Mouse (Mus musculus): ENCODE data around the gene Fkbpl. TPM values are rescaled to one million over a fixed set of nuclear protein-coding genes. Genes with fewer than 3 reads are reported as not detected.

Fkbpl gene
- 9.9 and 14.9 TPM in 2 replicates for total RNA-seq (2023)

GRCm38 (mm10) chr17:34644608-34645007, at the start of gene Fkbpl:
Gene Fkbpl (plus strand): TSS chr17:34644764.

GRCm38 (mm10) chr17:34597566-34598095, 46.9 kb upstream of the Fkbpl start, which contains the start of gene Ager:
Gene Ager (plus strand): TSS chr17:34597862.

GRCm38 (mm10) chr17:34603375-34604060, 41.0 kb upstream of the Fkbpl start, which contains the start of gene Rnf5:
Gene Rnf5 (minus strand): TSS chr17:34603690.

DNA sequence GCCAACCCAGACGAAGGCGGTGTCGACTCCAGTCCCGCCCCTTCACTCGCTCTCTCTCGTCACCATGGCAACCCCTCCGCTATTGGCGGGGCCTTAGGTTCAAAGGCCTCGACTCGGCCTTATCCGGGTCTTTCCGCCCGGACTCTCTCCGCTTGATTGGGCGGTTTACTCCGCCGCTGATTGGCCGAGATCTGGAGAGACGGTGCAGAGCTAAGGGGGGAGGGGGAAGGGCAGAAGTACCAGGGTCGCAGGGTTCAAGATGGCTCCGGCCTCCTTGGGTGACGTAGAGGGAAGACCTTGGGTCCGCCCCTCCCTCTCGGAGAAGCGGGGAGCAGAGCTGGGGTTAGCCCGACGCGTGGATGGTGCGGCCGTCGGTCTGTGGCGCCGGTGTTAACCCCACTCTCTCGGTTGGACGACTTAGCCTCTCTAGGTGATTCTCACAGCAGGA, 40.5 kb upstream of the Fkbpl start, which contains the start of gene Agpat1:
Gene Agpat1, plus strand, starts transcription at position 202 of the 448 bp plus-strand sequence.

DNA sequence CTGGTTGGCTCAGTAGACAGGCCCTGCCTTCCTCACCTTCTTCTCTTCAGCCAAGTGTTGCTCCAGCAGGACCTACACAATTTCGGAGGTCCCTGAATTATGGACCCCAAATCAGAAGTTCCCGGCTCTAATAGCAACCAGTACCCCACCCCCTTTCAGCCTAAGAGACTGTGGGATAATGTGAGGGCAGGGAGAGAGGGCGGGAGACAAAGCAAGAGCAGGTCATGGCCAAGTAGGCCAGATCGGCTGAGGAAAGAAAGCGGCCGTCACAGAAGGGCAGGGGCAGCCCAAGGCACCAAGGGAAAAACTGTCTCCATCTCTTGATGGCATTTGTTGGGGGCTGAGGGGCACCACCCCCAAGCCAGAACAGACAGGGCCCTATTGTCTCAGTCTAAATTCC, 28.7 kb upstream of the Fkbpl start, which contains the start of gene Egfl8:
Gene Egfl8, minus strand, starts transcription at position 101 of the 400 bp plus-strand sequence.

DNA sequence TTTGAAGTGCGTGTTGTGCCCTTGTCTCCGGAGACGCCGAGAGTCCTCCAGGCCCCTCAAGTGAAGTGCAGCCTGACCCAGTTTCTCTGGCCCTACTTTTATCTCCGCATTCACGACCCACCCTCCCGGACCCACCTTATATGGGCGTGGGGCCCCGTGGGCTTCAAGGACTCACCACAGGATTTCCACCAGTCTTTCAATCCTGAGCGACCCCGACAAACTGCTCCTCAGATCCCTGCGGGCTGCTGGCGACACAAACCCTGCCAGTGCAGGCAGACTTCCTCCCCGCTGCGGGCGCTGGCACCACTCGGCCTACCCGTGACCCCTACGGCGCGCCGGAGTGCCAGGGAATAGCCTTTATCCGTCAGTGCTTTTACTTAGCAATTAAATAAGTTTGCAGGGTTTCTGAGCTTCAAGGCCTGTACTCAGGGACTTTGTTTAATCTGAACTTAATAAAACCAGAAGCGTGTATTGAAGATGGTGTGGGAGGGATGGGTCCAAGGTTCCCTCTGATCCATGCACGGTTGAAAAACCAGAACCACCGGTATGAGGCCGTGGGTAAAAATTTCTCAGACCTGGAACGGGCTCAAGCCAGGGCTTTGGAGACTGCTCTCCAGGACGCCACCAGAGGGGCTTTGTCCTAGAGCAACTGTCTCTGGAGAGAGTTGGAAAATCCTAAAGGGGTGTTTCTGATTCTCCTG, 16.5 kb upstream of the Fkbpl start, which contains the start of gene Ppt2:
Gene Ppt2, minus strand, starts transcription at position 568 of the 701 bp plus-strand sequence.

GRCm38 (mm10) chr17:34629221-34629751, 15.3 kb upstream of the Fkbpl start, which contains the start of gene Prrt1:
Gene Prrt1 (plus strand): TSS chr17:34629533.

GRCm38 (mm10) chr17:34646906-34647787, 2.6 kb downstream of the Fkbpl start, which contains the start of gene Atf6b:
Gene Atf6b (plus strand): TSS chr17:34647146.

DNA sequence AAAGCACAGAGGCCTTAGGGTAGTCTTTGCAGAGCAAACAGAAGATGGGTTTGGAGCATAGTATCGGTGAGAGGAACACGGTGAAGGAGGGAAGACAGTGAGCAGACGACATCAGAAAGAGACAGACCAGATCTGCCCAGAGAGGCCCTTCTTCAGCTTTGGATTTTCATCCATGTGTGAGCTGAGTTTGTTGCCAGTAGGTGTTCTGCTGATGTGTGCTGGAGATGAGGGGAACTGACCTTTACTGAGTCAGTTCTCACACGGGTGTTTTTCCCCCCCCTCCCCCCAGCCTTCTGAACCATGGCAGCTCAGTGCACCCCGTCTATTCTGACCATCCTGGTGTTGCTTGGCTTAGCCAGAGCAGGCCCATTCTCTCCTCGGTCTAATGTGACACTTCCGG, 25.7 kb downstream of the Fkbpl start, which contains the start of gene Tnxb:
Gene Tnxb, plus strand, starts transcription at position 301 of the 400 bp plus-strand sequence.

Other genes with a start within 250 kb of the Fkbpl start
- not detected in 2 replicates for gene BC051142, start 245.9 kb upstream of the Fkbpl start, total RNA-seq (2023)
- gene Btnl4, start 167.4 kb upstream of the Fkbpl start, total RNA-seq (2023), result not detected in 2 replicates
- gene Btnl6, start 127.4 kb upstream of the Fkbpl start, total RNA-seq (2023), result not detected in 2 replicates
- 0.57 and 1.5 TPM in 2 replicates for gene Notch4, start 80.5 kb upstream of the Fkbpl start, total RNA-seq (2023)
- gene Gpsm3, start 55.0 kb upstream of the Fkbpl start, total RNA-seq (2023), result 440 and 473 TPM in 2 replicates
- 89.1 and 104 TPM in 2 replicates for gene Pbx2, start 53.5 kb upstream of the Fkbpl start, total RNA-seq (2023)
- 5.3 and 8.3 TPM in 2 replicates for gene Ager, start 46.9 kb upstream of the Fkbpl start, total RNA-seq (2023)
- 33.1 and 34.1 TPM in 2 replicates for gene Rnf5, start 41.1 kb upstream of the Fkbpl start, total RNA-seq (2023)
- gene Agpat1, start 40.5 kb upstream of the Fkbpl start, total RNA-seq (2023), result 46.3 and 48.5 TPM in 2 replicates
- gene Egfl8, start 28.8 kb upstream of the Fkbpl start, total RNA-seq (2023), result 1.7 and 4.2 TPM in 2 replicates
- 33.1 and 38.3 TPM in 2 replicates for gene Ppt2, start 16.3 kb upstream of the Fkbpl start, total RNA-seq (2023)
- not detected in 2 replicates for gene Prrt1, start 15.2 kb upstream of the Fkbpl start, total RNA-seq (2023)
- 54.8 and 61.2 TPM in 2 replicates for gene Atf6b, start 2.4 kb downstream of the Fkbpl start, total RNA-seq (2023)
- 0.06 and 0.09 TPM in 2 replicates for gene Tnxb, start 25.8 kb downstream of the Fkbpl start, total RNA-seq (2023)
- gene C4b, start 99.1 kb downstream of the Fkbpl start, total RNA-seq (2023), result 0.11 and 0.13 TPM in 2 replicates
- not detected in 2 replicates for gene Cyp21a1, start 159.8 kb downstream of the Fkbpl start, total RNA-seq (2023)
- 42.3 and 63.0 TPM in 2 replicates for gene Stk19, start 192.2 kb downstream of the Fkbpl start, total RNA-seq (2023)
- gene Dxo, start 192.3 kb downstream of the Fkbpl start, total RNA-seq (2023), result 34.5 and 46.7 TPM in 2 replicates
- 95.9 and 147 TPM in 2 replicates for gene Skiv2l, start 205.4 kb downstream of the Fkbpl start, total RNA-seq (2023)
- 24.5 and 28.2 TPM in 2 replicates for gene Nelfe, start 205.6 kb downstream of the Fkbpl start, total RNA-seq (2023)
- gene Cfb, start 217.8 kb downstream of the Fkbpl start, total RNA-seq (2023), result 1.3 TPM in 1 of 2 replicates, not detected in the other
- 0.70 and 1.4 TPM in 2 replicates for gene Zbtb12, start 234.7 kb downstream of the Fkbpl start, total RNA-seq (2023)
- gene Gm20547, start 237.3 kb downstream of the Fkbpl start, total RNA-seq (2023), result not detected in 2 replicates

All from neutrophil, adult 65 days (primary cell).